Mouse (Mus musculus) gonadal fat pad, adult 2 months (tissue): ENCODE measurements at regions not wholly inside any gene's neighbourhood (a gene's known extent, or its start where the extent isn't known, plus 50 kb on each side); places are given as distances from the start of the nearest gene placed in this dataset.

Experiments used
- DNase-seq: peaks from one replicate; pipeline ENCODE4 v3.0.0-alpha.2; 2012; ENCODE audit warnings: low read depth

- no peak for DNase-seq
Observed at GRCm38 (mm10) chr4:95308469-95308895, 248.8 kb upstream of the Fggy start.

GRCm38 (mm10) chr4:95310410-95310809, 246.9 kb upstream of the Fggy start:
- no peak for DNase-seq

GRCm38 (mm10) chr4:95317821-95318290, 239.5 kb upstream of the Fggy start:
- peak; percentile 5 for DNase-seq

- no peak for DNase-seq
Observed at GRCm38 (mm10) chr4:95318561-95318960, 238.7 kb upstream of the Fggy start.

GRCm38 (mm10) chr4:95319036-95319435, 238.3 kb upstream of the Fggy start:
- DNase-seq = no peak

GRCm38 (mm10) chr4:95325861-95326260, 231.4 kb upstream of the Fggy start:
- DNase-seq = no peak

- DNase-seq = no peak
Observed at GRCm38 (mm10) chr4:95339822-95340221, 217.5 kb upstream of the Fggy start.

- DNase-seq = no peak
Observed at GRCm38 (mm10) chr4:95340926-95341325, 216.4 kb upstream of the Fggy start.

GRCm38 (mm10) chr4:95346722-95347197, 210.5 kb upstream of the Fggy start:
- no peak for DNase-seq

GRCm38 (mm10) chr4:95347436-95347835, 209.9 kb upstream of the Fggy start:
- DNase-seq = no peak

- DNase-seq = no peak
Observed at GRCm38 (mm10) chr4:95348405-95349123, 208.7 kb upstream of the Fggy start.

GRCm38 (mm10) chr4:95353894-95354319, 203.4 kb upstream of the Fggy start:
- DNase-seq = no peak

GRCm38 (mm10) chr4:95358674-95359073, 198.6 kb upstream of the Fggy start:
- no peak for DNase-seq

- DNase-seq = no peak
Observed at GRCm38 (mm10) chr4:95360336-95360967, 196.9 kb upstream of the Fggy start.

- DNase-seq = no peak
Observed at GRCm38 (mm10) chr4:95364376-95365082, 192.8 kb upstream of the Fggy start.

GRCm38 (mm10) chr4:95376386-95376785, 180.9 kb upstream of the Fggy start:
- DNase-seq = no peak

GRCm38 (mm10) chr4:95377222-95378134, 179.8 kb upstream of the Fggy start:
- no peak for DNase-seq

- no peak for DNase-seq
Observed at GRCm38 (mm10) chr4:95378645-95379044, 178.7 kb upstream of the Fggy start.

GRCm38 (mm10) chr4:95383216-95383892, 174.0 kb upstream of the Fggy start:
- no peak for DNase-seq

GRCm38 (mm10) chr4:95385552-95385951, 171.8 kb upstream of the Fggy start:
- DNase-seq = no peak

GRCm38 (mm10) chr4:95386021-95386420, 171.3 kb upstream of the Fggy start:
- DNase-seq = no peak
